Mouse (Mus musculus) heart, postnatal 0 days (tissue): ENCODE data around the gene Mrpl33.

Experiments used
- CTCF ChIP-seq: IDR thresholded peaks from 2 replicates; pipeline ENCODE4 v1.5.1; 2016; ENCODE audit warnings: antibody characterized with exemption, control low read depth, low read depth
- EP300 ChIP-seq: IDR thresholded peaks from 2 replicates; pipeline ENCODE4 v1.6.1; 2016; ENCODE audit warnings: antibody characterized with exemption, low read depth

DNA sequence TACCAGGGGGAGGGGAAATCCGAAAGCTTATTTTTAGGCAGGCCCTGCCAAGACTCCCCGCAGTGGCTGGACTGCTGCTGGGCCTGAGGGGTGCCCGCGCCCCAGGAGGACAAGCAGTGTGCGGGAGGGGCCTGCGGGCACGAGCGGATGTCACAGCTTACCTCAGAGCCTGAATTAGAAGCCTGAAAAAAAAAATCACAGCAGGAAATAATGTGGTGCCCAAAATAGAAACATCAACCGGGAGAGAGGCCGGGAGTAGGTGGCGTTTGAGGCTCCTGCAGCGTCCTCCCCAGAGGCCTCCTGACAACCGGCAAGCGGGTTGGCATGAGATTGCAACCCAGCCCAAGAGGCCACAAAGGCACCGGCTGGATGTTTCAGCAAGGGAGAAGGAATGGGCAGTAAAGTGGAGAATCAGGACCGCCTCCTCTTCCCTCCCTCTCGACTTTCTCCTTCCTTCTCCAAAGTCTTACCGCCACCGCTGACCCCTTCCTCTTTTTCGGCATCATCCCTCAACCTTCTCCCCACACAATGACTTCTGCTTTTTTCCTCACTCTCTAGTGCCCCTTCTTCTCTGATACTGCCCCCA, 25.6 kb upstream of the Mrpl33 start:
- TF ChIP-seq EP300 (peak; percentile 93), CTCF (no peak)
